Mouse (Mus musculus) MEL (cell line): ENCODE measurements around the gene Ntrk3. TPM values are rescaled to one million over a fixed set of nuclear protein-coding genes. Genes with fewer than 3 reads are reported as not detected.

Source experiments
- DNase-seq: peaks from one replicate; pipeline ENCODE4 v3.0.0; 2011; ENCODE audit warnings: low read depth, low spot score
- H3K27ac ChIP-seq: 2 replicates; pipeline ENCODE4 v1.5.1; 2012; ENCODE audit warnings: low read depth, mild to moderate bottlenecking, control low read depth, low read length, moderate library complexity; ENCODE audit not compliant: control insufficient read depth
- H3K27me3 ChIP-seq, 2 experiments: fragments of 150-350 bp in 1 of 2; sonication (generic) in 1 of 2; 2 replicates each; pipeline ENCODE4 v1.6.1; 2012; ENCODE audit warnings: low read length in 2 of 2, mild to moderate bottlenecking in 2 of 2, improper control_type of control experiment in 1 of 2, moderate library complexity in 1 of 2; ENCODE audit not compliant: insufficient read depth in 2 of 2, control insufficient read depth in 1 of 2
- H3K36me3 ChIP-seq, 2 experiments: 2 replicates each; pipeline ENCODE4 v1.6.1; 2012 to 2014; ENCODE audit warnings: low read length in 2 of 2, improper control_type of control experiment in 1 of 2, inconsistent platforms in 1 of 2, mild to moderate bottlenecking in 1 of 2; ENCODE audit not compliant: insufficient read depth in 2 of 2, control insufficient read depth in 1 of 2
- H3K4me1 ChIP-seq, 2 experiments: fragments of 150-350 bp in 1 of 2; sonication (generic) in 1 of 2; 2 replicates each; pipeline ENCODE4 v1.6.1; 2012; ENCODE audit warnings: low read length in 2 of 2, improper control_type of control experiment in 1 of 2, mild to moderate bottlenecking in 1 of 2; ENCODE audit not compliant: insufficient read depth in 2 of 2, control insufficient read depth in 1 of 2
- H3K4me3 ChIP-seq, 2 experiments: fragments of 150-350 bp in 1 of 2; sonication (generic) in 1 of 2; 2 replicates each; pipeline ENCODE4 v1.5.1; 2012; ENCODE audit warnings: low read depth in 2 of 2, low read length in 2 of 2, mild to moderate bottlenecking in 2 of 2, moderate library complexity in 2 of 2, control low read depth in 1 of 2, improper control_type of control experiment in 1 of 2; ENCODE audit not compliant: control insufficient read depth in 1 of 2, insufficient read depth in 1 of 2
- H3K79me2 ChIP-seq: 2 replicates; pipeline ENCODE4 v1.6.1; 2012; ENCODE audit warnings: mild to moderate bottlenecking, low read length, moderate library complexity; ENCODE audit not compliant: control insufficient read depth, poor library complexity, insufficient read depth
- H3K9ac ChIP-seq: 2 replicates; pipeline ENCODE4 v1.6.1; 2012; ENCODE audit warnings: low read depth, mild to moderate bottlenecking, control low read depth, low read length, moderate library complexity; ENCODE audit not compliant: control insufficient read depth, poor library complexity, severe bottlenecking
- H3K9me3 ChIP-seq: fragments of 150-350 bp; sonication (generic); replicated peaks from 2 replicates; pipeline ENCODE4 v1.6.1; 2012; ENCODE audit warnings: mild to moderate bottlenecking, low read length, improper control_type of control experiment, moderate library complexity; ENCODE audit not compliant: insufficient read depth
- BHLHE40 ChIP-seq: IDR thresholded peaks from 2 replicates; pipeline ENCODE4 v1.6.1; 2012; ENCODE audit warnings: low read depth, mild to moderate bottlenecking, inconsistent platforms, low read length, improper control_type of control experiment, borderline replicate concordance
- CHD2 ChIP-seq: IDR thresholded peaks from 2 replicates; pipeline ENCODE4 v1.6.1; 2011; ENCODE audit warnings: low read length, improper control_type of control experiment
- CTCF ChIP-seq, 3 experiments: IDR thresholded peaks in 2 of 3; conservative IDR thresholded peaks in 1 of 3; 2 replicates each; pipeline ENCODE4 v1.5.1; 2011 to 2012; ENCODE audit warnings: low read length in 3 of 3, low read depth in 2 of 3, mild to moderate bottlenecking in 2 of 3, improper control_type of control experiment in 1 of 3, inconsistent platforms in 1 of 3, mixed read lengths in 1 of 3, moderate library complexity in 1 of 3; ENCODE audit not compliant: control insufficient read depth in 1 of 3, insufficient read depth in 1 of 3, poor library complexity in 1 of 3, severe bottlenecking in 1 of 3
- E2F4 ChIP-seq: IDR thresholded peaks from 2 replicates; pipeline ENCODE4 v1.6.1; 2011; ENCODE audit warnings: low read depth, low read length, improper control_type of control experiment, borderline replicate concordance
- ELF1 ChIP-seq: IDR thresholded peaks from 2 replicates; pipeline ENCODE4 v1.6.1; 2014; ENCODE audit warnings: low read depth, mild to moderate bottlenecking, inconsistent platforms, low read length, improper control_type of control experiment, moderate library complexity
- GABPA ChIP-seq: IDR thresholded peaks from 2 replicates; pipeline ENCODE4 v1.6.1; 2012; ENCODE audit warnings: low read depth, mild to moderate bottlenecking, inconsistent platforms, low read length, improper control_type of control experiment, moderate library complexity
- JUND ChIP-seq: IDR thresholded peaks from 2 replicates; pipeline ENCODE4 v1.6.1; 2011; ENCODE audit warnings: low read depth, mild to moderate bottlenecking, improper control_type of control experiment, low read length
- MAFK ChIP-seq: IDR thresholded peaks from 2 replicates; pipeline ENCODE4 v1.6.1; 2011; ENCODE audit warnings: low read depth, mild to moderate bottlenecking, low read length, improper control_type of control experiment, borderline replicate concordance
- MAZ ChIP-seq: IDR thresholded peaks from 2 replicates; pipeline ENCODE4 v1.6.1; 2012; ENCODE audit warnings: low read depth, mild to moderate bottlenecking, inconsistent platforms, low read length, improper control_type of control experiment
- MEF2A ChIP-seq: IDR thresholded peaks from 2 replicates; pipeline ENCODE4 v1.6.1; 2014; ENCODE audit warnings: low read depth, mild to moderate bottlenecking, inconsistent platforms, low read length, improper control_type of control experiment; ENCODE audit not compliant: poor library complexity, insufficient replicate concordance, severe bottlenecking; ENCODE audit errors: extremely low read depth
- MYB ChIP-seq: IDR thresholded peaks from 2 replicates; pipeline ENCODE4 v1.6.1; 2011; ENCODE audit warnings: mild to moderate bottlenecking, low read depth, low read length, improper control_type of control experiment
- MYC ChIP-seq: IDR thresholded peaks from 2 replicates; pipeline ENCODE4 v1.6.1; 2011; ENCODE audit warnings: low read depth, mild to moderate bottlenecking, low read length, improper control_type of control experiment, moderate library complexity
- NELFE ChIP-seq: IDR thresholded peaks from 2 replicates; pipeline ENCODE4 v1.6.1; 2011; ENCODE audit warnings: low read depth, low read length, improper control_type of control experiment
- NRF1 ChIP-seq: IDR thresholded peaks from 2 replicates; pipeline ENCODE4 v1.6.1; 2014; ENCODE audit warnings: low read depth, mild to moderate bottlenecking, inconsistent platforms, low read length, improper control_type of control experiment, moderate library complexity; ENCODE audit not compliant: poor library complexity, insufficient read depth, severe bottlenecking
- POLR2AphosphoS2 ChIP-seq: IDR thresholded peaks from 2 replicates; pipeline ENCODE4 v1.6.1; 2011; ENCODE audit warnings: low read length, improper control_type of control experiment
- POLR2AphosphoS5 ChIP-seq: IDR thresholded peaks from 2 replicates; pipeline ENCODE4 v1.6.1; 2012; ENCODE audit warnings: low read depth, borderline replicate concordance, mild to moderate bottlenecking, inconsistent platforms, low read length, moderate library complexity, mixed read lengths
- RCOR1 ChIP-seq: IDR thresholded peaks from 2 replicates; pipeline ENCODE4 v1.6.1; 2012; ENCODE audit warnings: low read depth, mild to moderate bottlenecking, inconsistent platforms, low read length, improper control_type of control experiment
- TBP ChIP-seq: IDR thresholded peaks from 2 replicates; pipeline ENCODE4 v1.8.0; 2011; ENCODE audit warnings: low read depth, low read length, improper control_type of control experiment
- TCF12 ChIP-seq: IDR thresholded peaks from 2 replicates; pipeline ENCODE4 v1.6.1; 2014; ENCODE audit warnings: low read depth, mild to moderate bottlenecking, inconsistent platforms, low read length, improper control_type of control experiment, moderate library complexity
- UBTF ChIP-seq: IDR thresholded peaks from 2 replicates; pipeline ENCODE4 v1.6.1; 2012; ENCODE audit warnings: low read depth, mild to moderate bottlenecking, inconsistent platforms, low read length, improper control_type of control experiment, moderate library complexity, borderline replicate concordance; ENCODE audit not compliant: insufficient read depth
- ZC3H11A ChIP-seq: IDR thresholded peaks from 2 replicates; pipeline ENCODE4 v1.6.1; 2012; ENCODE audit warnings: low read depth, mild to moderate bottlenecking, inconsistent platforms, low read length, improper control_type of control experiment
- ZKSCAN1 ChIP-seq: IDR thresholded peaks from 2 replicates; pipeline ENCODE4 v1.6.1; 2012; ENCODE audit warnings: low read depth, mild to moderate bottlenecking, inconsistent platforms, low read length, improper control_type of control experiment, moderate library complexity
- ZNF384 ChIP-seq: IDR thresholded peaks from 2 replicates; pipeline ENCODE4 v1.6.1; 2012; ENCODE audit warnings: low read depth, mild to moderate bottlenecking, inconsistent platforms, low read length, improper control_type of control experiment
- polyA plus RNA-seq, 2 experiments: library from polyadenylated mRNA; stranded (reverse) in 1 of 2; unstranded in 1 of 2; fragments of >175 nt in 1 of 2; fragments of >200 nt in 1 of 2; gene quantifications; 2 replicates each; pipeline versions ENCODE4 v1.2.1 to v1.2.4; 2012; ENCODE audit warnings: low replicate concordance in 2 of 2, low read depth in 1 of 2; ENCODE audit not compliant: insufficient read length in 2 of 2, insufficient read depth in 1 of 2, missing spikeins in 1 of 2
- total RNA-seq: library from RNA; depleted of rRNA; stranded (reverse); fragments of 300-350 nt; gene quantifications from 2 replicates; pipeline ENCODE4 v1.2.3, GENCODE M21; 2012

Ntrk3 gene
- total and polyA plus RNA-seq, 3 experiments, result 0.04 TPM; not detected in 2

- H3K27me3 ChIP-seq, result no peaks in the 10 kb centered on the region
- no peak for DNase-seq
- H3K9ac ChIP-seq, result no peak overlapping the region
- H3K4me3 ChIP-seq, result no peak overlapping the region
- TF ChIP-seq ZKSCAN1 (no peak), BHLHE40 (no peak), MEF2A (no peak), ELF1 (no peak), TCF12 (no peak), POLR2AphosphoS5 (no peak), TBP (no peak), E2F4 (no peak), CHD2 (no peak), NELFE (no peak), GABPA (no peak), ZNF384 (no peak), MYB (no peak), MYC (no peak), ZC3H11A (no peak)
- H3K79me2 ChIP-seq, result no peaks in the 10 kb centered on the region
- H3K9me3 ChIP-seq, result no peaks in the 10 kb centered on the region
- H3K27ac ChIP-seq, result no peak overlapping the region
- H3K4me1 ChIP-seq, result no peaks in the 10 kb centered on the region
- H3K36me3 ChIP-seq, result no peaks in the 10 kb centered on the region
These were observed 133.9 kb downstream of the Ntrk3 start for GRCm38 (mm10) chr7:78603922-78604321.

- Histone ChIP-seq H3K9me3 (no peaks in the 10 kb centered on the region), H3K79me2 (no peaks in the 10 kb centered on the region), H3K4me1 (no peaks in the 10 kb centered on the region), H3K27ac (no peak overlapping the region), H3K27me3 (no peaks in the 10 kb centered on the region), H3K9ac (no peak overlapping the region), H3K4me3 (no peak overlapping the region), H3K36me3 (no peaks in the 10 kb centered on the region)
- DNase-seq, result no peak
- no peak for TF ChIP-seq TBP
- TF ChIP-seq MAZ, result no peak
- no peak for TF ChIP-seq UBTF
- no peak for TF ChIP-seq JUND
- no peak for TF ChIP-seq RCOR1
- TF ChIP-seq POLR2AphosphoS2, result no peak
- no peak for TF ChIP-seq MAFK
- no peak for TF ChIP-seq ZNF384
- TF ChIP-seq NRF1, result no peak
- no peak for TF ChIP-seq MYB
- no peak for TF ChIP-seq CTCF (IDR thresholded peaks at IDR 0.05 in 2 of 3, conservative IDR thresholded peaks at IDR 0.05 in 1 of 3; ENCODE audit: control insufficient read depth in 1 of 3, insufficient read depth in 1 of 3, low read depth in 2 of 3, low read length in 3 of 3, poor library complexity in 1 of 3, severe bottlenecking in 1 of 3)
These were observed 136.0 kb downstream of the Ntrk3 start for GRCm38 (mm10) chr7:78601851-78602250.
